Mouse (Mus musculus) stomach, postnatal 0 days (tissue): ENCODE results near the gene St7. TPM values are rescaled to one million over a fixed set of nuclear protein-coding genes. Genes with fewer than 3 reads are reported as not detected.

Source experiments
- ATAC-seq: fragments of 200-750 bp; cut with Nextera tagmentation; 2 replicates; pipeline ENCODE4 v1.8.0; 2017; ENCODE audit not compliant: low FRiP score, low TSS enrichment
- DNase-seq: peaks from one replicate; pipeline ENCODE4 v3.0.0-alpha.2; 2016; ENCODE audit warnings: low spot score
- H3K27ac ChIP-seq: fragments of 300-500 bp; sonication (generic); replicated peaks from 2 replicates; pipeline ENCODE4 v1.5.1; 2014; ENCODE audit warnings: mild to moderate bottlenecking, control low read depth
- H3K27me3 ChIP-seq: fragments of 300-500 bp; sonication (generic); 2 replicates; pipeline ENCODE4 v1.6.1; 2014; ENCODE audit warnings: low read length; ENCODE audit not compliant: control insufficient read depth, insufficient read depth
- H3K36me3 ChIP-seq: fragments of 300-500 bp; sonication (generic); 2 replicates; pipeline ENCODE4 v1.6.1; 2014; ENCODE audit warnings: low read length, mixed read lengths; ENCODE audit not compliant: control insufficient read depth, insufficient read depth
- H3K4me1 ChIP-seq: fragments of 300-500 bp; sonication (generic); replicated peaks from 2 replicates; pipeline ENCODE4 v1.6.1; 2014; ENCODE audit warnings: antibody characterized with exemption; ENCODE audit not compliant: control insufficient read depth, insufficient read depth
- H3K4me2 ChIP-seq: fragments of 300-500 bp; sonication (generic); replicated peaks from 2 replicates; pipeline ENCODE4 v1.6.1; 2014; ENCODE audit warnings: low read depth, mild to moderate bottlenecking, control low read depth, moderate library complexity
- H3K4me3 ChIP-seq: fragments of 300-500 bp; sonication (generic); 2 replicates; pipeline ENCODE4 v1.5.1; 2014; ENCODE audit warnings: low read depth, low read length, control low read depth
- H3K9ac ChIP-seq: fragments of 300-500 bp; sonication (generic); 2 replicates; pipeline ENCODE4 v1.6.1; 2014; ENCODE audit warnings: mild to moderate bottlenecking, low read length, control low read depth, mixed read lengths
- H3K9me3 ChIP-seq: fragments of 300-500 bp; sonication (generic); 2 replicates; pipeline ENCODE4 v1.6.1; 2016; ENCODE audit warnings: low read length; ENCODE audit not compliant: control insufficient read depth
- CTCF ChIP-seq: IDR thresholded peaks from 2 replicates; pipeline ENCODE4 v1.5.1; 2016; ENCODE audit warnings: antibody characterized with exemption, low read depth, mild to moderate bottlenecking, moderate library complexity
- EP300 ChIP-seq: optimal IDR thresholded peaks from 2 replicates; pipeline ENCODE3; 2016; ENCODE audit warnings: antibody characterized with exemption
- WGBS: fragments of 180-500 bp; shearing (Covaris S2); extraction: QIAGEN DNeasy Blood & Tissue Kit; methylation state at CpG from one replicate; pipeline ENCODE4 v1.1.7; 2014; 5-methylcytosine and 5-hydroxymethylcytosine counted together
- polyA plus RNA-seq: library from polyadenylated mRNA; unstranded; fragments of >200 nt; fragmentation: Nextera tagmentation; extraction: Ambion mirVana; gene quantifications from 2 replicates; pipeline ENCODE4 v1.2.1, GENCODE M21; 2015

St7 gene
- polyA plus RNA-seq, 1 experiment from 2014 or later: 12.5 TPM

DNA sequence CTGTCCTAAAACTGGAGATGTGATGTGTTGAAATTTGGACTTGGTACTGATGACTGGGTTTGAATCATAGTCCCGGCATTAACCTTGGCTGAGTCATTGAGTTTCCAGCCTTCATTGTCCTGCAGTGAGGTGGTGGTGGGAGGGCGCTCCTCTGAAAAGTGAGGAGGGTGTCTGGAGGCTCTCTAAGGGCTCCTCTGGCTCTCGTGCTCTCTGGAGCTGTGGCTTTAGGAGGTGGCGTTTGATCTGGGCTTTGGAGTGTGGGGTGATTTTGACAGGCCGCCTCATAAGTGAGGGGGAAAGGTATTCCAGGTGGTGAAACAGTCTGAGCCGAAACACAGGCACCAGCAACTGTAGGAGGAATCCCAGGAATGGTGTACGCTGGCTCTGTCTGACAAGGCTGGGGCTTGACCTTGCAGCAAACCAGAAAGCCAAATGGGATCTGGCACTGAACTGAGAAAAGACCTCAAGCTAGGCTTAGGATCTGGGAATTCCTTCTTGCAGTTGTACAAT is 184.0 kb downstream of the St7 start:
- ATAC-seq (no peak), DNase-seq (no peak)
- no peaks in the 10 kb centered on the region for H3K9me3 ChIP-seq
- WGBS: 59% methylated on average over 7 of the region's 7 CpGs
- H3K4me1 ChIP-seq: no peaks in the 10 kb centered on the region
- TF ChIP-seq CTCF (no peak), EP300 (no peak)
- no peaks in the 10 kb centered on the region for H3K27me3 ChIP-seq
- no peak overlapping the region for H3K27ac ChIP-seq
- no peak overlapping the region for H3K4me2 ChIP-seq
- H3K9ac ChIP-seq: no peak overlapping the region
- no peaks in the 10 kb centered on the region for H3K36me3 ChIP-seq
- H3K4me3 ChIP-seq: no peak overlapping the region

DNA sequence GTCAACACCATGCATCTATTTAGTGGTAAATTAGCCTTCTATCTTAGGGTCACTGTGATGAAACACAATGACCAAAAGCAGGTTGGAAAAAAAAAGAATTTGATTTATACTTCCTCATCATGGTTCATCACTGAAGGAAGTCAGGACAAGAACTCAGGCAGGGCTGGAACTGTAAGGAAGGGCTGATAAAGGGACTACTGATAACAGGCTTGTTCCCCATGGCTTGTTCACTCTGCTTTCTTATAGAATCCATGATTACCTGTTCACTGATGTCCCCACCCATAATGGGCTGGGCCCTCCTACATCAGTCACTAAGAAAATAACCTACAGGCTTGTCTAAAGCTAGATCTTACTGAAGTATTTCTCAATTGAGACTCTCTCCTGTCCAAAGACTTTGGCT is 190.2 kb downstream of the St7 start:
- ATAC-seq: peak; percentile 89
- H3K9ac ChIP-seq: no peak overlapping the region
- DNase-seq: no peak

DNA sequence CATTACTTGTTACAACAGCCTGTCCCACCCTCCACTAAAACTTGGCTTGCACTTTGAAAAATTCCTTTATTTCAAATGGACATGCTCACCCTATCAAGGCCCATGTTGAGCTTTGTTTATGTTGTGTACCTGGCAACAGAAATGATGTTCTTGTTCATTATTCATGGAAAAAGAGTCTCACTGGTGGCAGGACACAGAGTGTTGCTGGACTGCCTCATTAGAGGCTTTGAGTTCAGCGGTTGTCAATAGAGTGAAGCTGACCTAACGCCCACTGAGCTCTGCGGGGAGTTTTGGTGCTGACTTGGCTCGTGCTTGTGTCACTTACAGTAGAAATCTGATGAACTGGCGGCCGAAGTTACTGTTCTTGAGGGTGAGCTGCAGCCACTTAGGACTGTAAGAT is 195.0 kb downstream of the St7 start:
- ATAC-seq (no peak), DNase-seq (no peak)
- H3K27me3 ChIP-seq: no peaks in the 10 kb centered on the region
- no peak overlapping the region for H3K9ac ChIP-seq
- H3K27ac ChIP-seq: no peak overlapping the region
- no peak overlapping the region for H3K4me2 ChIP-seq
- H3K4me1 ChIP-seq: no peaks in the 10 kb centered on the region
- no peaks in the 10 kb centered on the region for H3K36me3 ChIP-seq
- 84% methylated on average over 6 of the region's 6 CpGs for WGBS
- H3K4me3 ChIP-seq: no peak overlapping the region
- H3K9me3 ChIP-seq: no peaks in the 10 kb centered on the region
- TF ChIP-seq CTCF (no peak), EP300 (no peak)

More for the DNA sequence above, 190.2 kb downstream of the St7 start:
- TF ChIP-seq CTCF: no peak
- no peak for TF ChIP-seq EP300
- no peak overlapping the region for H3K27ac ChIP-seq
- no peaks in the 10 kb centered on the region for H3K36me3 ChIP-seq
- H3K4me2 ChIP-seq: no peak overlapping the region
- H3K9me3 ChIP-seq: no peaks in the 10 kb centered on the region
- H3K27me3 ChIP-seq: no peaks in the 10 kb centered on the region
- no peaks in the 10 kb centered on the region for H3K4me1 ChIP-seq
- H3K4me3 ChIP-seq: no peak overlapping the region

DNA sequence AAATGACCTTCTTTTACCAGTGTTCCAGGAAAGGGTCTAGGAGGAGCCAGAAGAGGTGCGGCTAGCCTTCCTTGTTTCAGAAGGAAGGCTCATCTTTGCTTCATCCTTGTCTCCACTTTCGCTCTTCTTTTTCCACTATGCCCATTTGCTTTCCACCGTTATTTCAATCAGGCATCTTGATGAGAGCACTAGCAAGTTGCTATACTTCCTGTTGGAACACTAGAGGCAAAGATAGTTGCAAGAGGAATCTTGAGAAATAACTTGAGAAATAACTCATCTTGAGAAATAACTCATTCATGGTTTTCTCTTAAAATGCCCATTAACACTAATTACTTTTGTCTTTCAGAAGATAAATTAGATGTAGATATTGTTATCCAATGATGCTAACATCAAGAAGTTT is 202.8 kb downstream of the St7 start:
- no peak for TF ChIP-seq EP300
- no peak for TF ChIP-seq CTCF
- 94% methylated on average over 3 of the region's 3 CpGs for WGBS
- DNase-seq (no peak), ATAC-seq (no peak)
- Histone ChIP-seq H3K9ac (no peak overlapping the region), H3K4me3 (no peak overlapping the region), H3K4me2 (no peak overlapping the region), H3K27ac (no peak overlapping the region), H3K36me3 (no peaks in the 10 kb centered on the region), H3K4me1 (no peaks in the 10 kb centered on the region), H3K27me3 (no peaks in the 10 kb centered on the region), H3K9me3 (no peaks in the 10 kb centered on the region)

DNA sequence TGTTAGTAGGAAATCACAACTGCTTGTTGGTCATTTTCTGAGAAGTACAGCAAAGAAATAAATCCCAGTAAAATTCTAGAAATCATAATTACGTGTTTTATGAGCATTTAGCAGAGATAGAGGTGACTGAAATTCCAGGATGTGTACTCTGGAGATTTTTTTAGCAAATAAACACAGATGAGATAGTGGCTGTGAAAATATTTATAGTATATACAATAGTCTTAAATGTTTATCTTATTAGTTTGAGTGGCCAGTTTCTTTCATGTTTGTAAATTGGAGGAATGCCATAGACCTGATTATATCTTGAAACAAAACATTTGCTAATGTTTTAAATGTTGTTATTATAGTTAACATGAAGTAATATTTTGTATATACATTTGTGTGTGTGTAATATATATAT is 205.8 kb downstream of the St7 start:
- Histone ChIP-seq H3K36me3 (no peaks in the 10 kb centered on the region), H3K4me1 (no peaks in the 10 kb centered on the region), H3K4me2 (no peak overlapping the region), H3K9ac (no peak overlapping the region), H3K4me3 (no peak overlapping the region), H3K9me3 (no peaks in the 10 kb centered on the region), H3K27me3 (no peaks in the 10 kb centered on the region), H3K27ac (no peak overlapping the region)
- no peak for ATAC-seq
- 44% methylated on average over 1 of the region's 1 CpGs for WGBS
- TF ChIP-seq EP300: no peak
- TF ChIP-seq CTCF: no peak
- no peak for DNase-seq

DNA sequence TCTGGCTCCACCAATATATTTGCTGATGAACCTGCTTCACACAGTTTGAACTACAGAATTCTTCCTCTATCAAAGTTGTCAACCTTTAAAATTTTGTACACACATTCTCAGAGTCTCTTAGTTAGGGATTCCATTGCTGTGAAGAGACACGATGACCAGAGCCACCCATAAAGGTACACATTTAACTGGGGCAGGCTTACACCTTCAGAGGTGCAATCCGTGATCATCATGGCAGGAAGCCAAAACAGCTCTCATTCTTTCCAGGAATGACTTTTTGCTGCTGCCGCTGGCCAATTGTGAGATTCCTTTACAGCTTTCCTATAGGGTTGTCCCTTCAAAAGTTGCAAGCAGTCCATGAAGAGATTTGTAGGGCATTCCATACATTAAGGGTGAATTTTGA is 210.6 kb downstream of the St7 start:
- H3K9me3 ChIP-seq: no peaks in the 10 kb centered on the region
- no peaks in the 10 kb centered on the region for H3K27me3 ChIP-seq
- no peaks in the 10 kb centered on the region for H3K36me3 ChIP-seq
- no peak overlapping the region for H3K27ac ChIP-seq
- H3K4me3 ChIP-seq: no peak overlapping the region
- DNase-seq: no peak
- 50% methylated on average over 3 of the region's 3 CpGs for WGBS
- no peaks in the 10 kb centered on the region for H3K4me1 ChIP-seq
- H3K9ac ChIP-seq: no peak overlapping the region
- TF ChIP-seq CTCF (no peak), EP300 (no peak)
- H3K4me2 ChIP-seq: no peak overlapping the region
- no peak for ATAC-seq
